Mouse (Mus musculus) neural tube, embryonic 13.5 days (tissue): ENCODE measurements around the gene Myo9b. TPM values are rescaled to one million over a fixed set of nuclear protein-coding genes. Genes with fewer than 3 reads are reported as not detected.
"Not testable (repeated sequence)": the region's sequence is repeated elsewhere in the genome, so short reads cannot be mapped to it uniquely, and the experiment has no call there.

Experiments
- ATAC-seq: fragments of 200-750 bp; cut with Nextera tagmentation; 2 replicates; pipeline ENCODE4 v1.8.0; 2017; ENCODE audit warnings: low read depth, mild to moderate bottlenecking, moderate TSS enrichment, moderate library complexity
- H3K27ac ChIP-seq: fragments of 300-500 bp; sonication (generic); replicated peaks from 2 replicates; pipeline ENCODE4 v1.5.1; 2015; ENCODE audit warnings: moderate library complexity, mild to moderate bottlenecking, inconsistent platforms
- H3K27me3 ChIP-seq: fragments of 300-500 bp; sonication (generic); 2 replicates; pipeline ENCODE4 v1.6.1; 2015; ENCODE audit warnings: mild to moderate bottlenecking, inconsistent platforms
- H3K36me3 ChIP-seq: fragments of 300-500 bp; sonication (generic); 2 replicates; pipeline ENCODE4 v1.6.1; 2015; ENCODE audit warnings: mild to moderate bottlenecking, inconsistent platforms
- H3K4me1 ChIP-seq: fragments of 300-500 bp; sonication (generic); replicated peaks from 2 replicates; pipeline ENCODE4 v1.6.1; 2015; ENCODE audit warnings: inconsistent platforms
- H3K4me2 ChIP-seq: fragments of 300-500 bp; sonication (generic); 2 replicates; pipeline ENCODE4 v1.6.1; 2015; ENCODE audit warnings: inconsistent platforms, mild to moderate bottlenecking, moderate library complexity
- H3K4me3 ChIP-seq: fragments of 300-500 bp; sonication (generic); 2 replicates; pipeline ENCODE4 v1.5.1; 2015; ENCODE audit warnings: mild to moderate bottlenecking, inconsistent platforms
- H3K9ac ChIP-seq: fragments of 300-500 bp; sonication (generic); 2 replicates; pipeline ENCODE4 v1.6.1; 2015; ENCODE audit warnings: moderate library complexity, mild to moderate bottlenecking, inconsistent platforms
- H3K9me3 ChIP-seq: fragments of 300-500 bp; sonication (generic); 2 replicates; pipeline ENCODE4 v1.6.1; 2016; ENCODE audit warnings: inconsistent platforms
- WGBS: fragments of 180-500 bp; shearing (Covaris S2); methylation state at CpG from one replicate; pipeline ENCODE4 v1.1.7; 2015; 5-methylcytosine and 5-hydroxymethylcytosine counted together
- polyA plus RNA-seq: library from polyadenylated mRNA; unstranded; fragments of >200 nt; fragmentation: Nextera tagmentation; extraction: Ambion mirVana; gene quantifications from 2 replicates; pipeline ENCODE4 v1.2.1, GENCODE M21; 2015

Gene Myo9b
- polyA plus RNA-seq = 17.9 and 18.6 TPM in 2 replicates

DNA sequence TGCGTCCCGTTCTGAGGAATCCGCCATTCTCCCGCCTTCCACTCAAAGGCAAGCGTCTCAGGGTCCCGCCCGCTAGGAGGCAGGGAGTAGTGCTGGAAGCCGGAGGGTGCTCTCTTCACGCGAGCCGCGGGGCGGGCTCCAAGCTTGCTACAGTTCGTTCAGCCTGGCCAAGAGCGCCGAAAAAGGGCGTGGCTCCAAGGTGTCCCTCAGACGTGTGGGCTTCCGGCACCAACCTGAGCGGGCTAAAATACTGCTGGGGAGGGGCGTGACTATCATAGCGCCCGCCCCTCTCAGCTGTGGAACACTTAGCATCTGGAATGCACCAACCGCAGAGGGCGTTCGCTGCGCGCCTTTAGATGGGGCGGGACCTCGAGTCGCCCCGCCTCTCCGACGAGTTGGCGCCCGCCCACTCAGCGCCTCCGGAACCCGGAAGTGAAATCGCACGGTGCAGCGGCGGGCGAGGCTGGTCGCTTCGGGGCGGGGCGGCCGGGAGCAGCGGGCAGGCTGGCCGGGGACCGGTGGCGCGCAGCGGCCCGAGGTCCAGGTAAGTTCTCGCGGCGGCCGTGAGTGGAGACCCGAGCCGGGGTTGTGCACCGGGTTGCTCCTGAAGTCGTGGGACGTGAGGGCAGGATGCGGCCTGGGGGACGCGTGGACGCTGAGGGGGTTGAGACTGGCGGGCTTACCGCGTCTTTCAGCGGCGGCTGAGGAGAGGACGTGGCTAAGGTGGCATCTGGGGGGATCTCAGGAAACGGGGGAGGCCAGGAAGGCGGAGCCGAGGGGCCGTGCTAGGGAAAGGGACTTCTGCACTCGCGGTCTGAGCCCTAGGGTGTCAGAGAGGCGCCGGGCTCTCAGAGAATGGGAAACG is at the start of gene Myo9b, which contains the start of gene Haus8:
Gene Myo9b, plus strand, starts transcription at position 429 of the 865 bp plus-strand sequence.
Gene Haus8, minus strand, starts transcription at position 649 of the 865 bp plus-strand sequence.
- peak within 1 kb of the TSS; percentile 88 for H3K4me2 ChIP-seq
- ATAC-seq = peak; percentile 98
- H3K9me3 ChIP-seq = no peaks in the 10 kb centered on the region
- peaks cover 43% of the 10 kb centered on the region for H3K4me1 ChIP-seq
- peak within 1 kb of the TSS; percentile 87 for H3K4me3 ChIP-seq
- WGBS = under 1% methylated on average over 84 of the region's 84 CpGs
- peak within 1 kb of the TSS; percentile 83 for H3K27ac ChIP-seq
- H3K27me3 ChIP-seq = no peaks in the 10 kb centered on the region
- peak within 1 kb of the TSS; percentile 83 for H3K9ac ChIP-seq
- 0 out of 2 replicates have a peak, but pooled peaks cover 13% of the 10 kb centered on the region for H3K36me3 ChIP-seq

DNA sequence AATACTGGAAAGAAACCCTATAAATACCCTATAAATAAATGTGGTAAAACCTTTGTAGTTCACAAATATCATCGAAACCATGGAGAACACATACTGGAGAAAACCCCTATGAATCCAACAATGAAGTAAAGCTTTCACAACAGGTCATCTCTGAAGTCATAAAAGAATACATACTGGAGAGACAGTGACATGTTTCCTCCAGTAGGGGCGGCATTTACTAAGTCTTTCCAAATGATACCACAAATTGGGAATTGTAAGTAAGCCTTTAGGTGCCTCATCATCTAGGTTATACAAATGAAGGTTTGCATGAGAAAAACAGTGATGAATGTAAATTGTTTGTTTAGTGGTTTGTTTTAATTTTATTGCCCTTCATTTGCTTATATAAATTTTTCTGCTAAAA is 48.0 kb upstream of the Myo9b start:
- H3K9me3 ChIP-seq = no peaks in the 10 kb centered on the region
- no peaks in the 10 kb centered on the region for H3K36me3 ChIP-seq
- no peak for ATAC-seq
- no peak overlapping the region for H3K27ac ChIP-seq
- H3K4me1 ChIP-seq = no peaks in the 10 kb centered on the region
- H3K9ac ChIP-seq = no peak overlapping the region
- H3K4me2 ChIP-seq = no peak overlapping the region
- H3K4me3 ChIP-seq = no peak overlapping the region
- no peaks in the 10 kb centered on the region for H3K27me3 ChIP-seq
- WGBS = 50% methylated on average over 2 of the region's 2 CpGs

DNA sequence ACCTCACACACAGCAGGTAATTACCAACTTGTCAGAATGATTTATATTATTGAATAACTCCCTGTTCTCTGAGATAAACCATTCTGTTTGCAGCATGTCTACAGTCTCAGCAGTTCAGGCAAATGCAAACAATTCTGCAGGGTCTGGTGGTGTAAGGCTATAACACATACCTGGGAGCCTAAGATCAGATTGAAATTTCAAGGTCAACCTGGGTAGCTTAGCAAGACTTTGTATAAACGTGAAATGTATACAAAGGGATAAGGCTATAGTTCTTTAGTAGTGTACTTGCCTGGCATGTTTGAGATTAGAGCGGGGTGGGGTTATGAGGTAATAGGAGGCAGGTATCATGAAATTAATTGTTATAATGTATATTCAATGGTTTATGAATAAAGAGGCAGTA is 29.8 kb upstream of the Myo9b start:
- no peak overlapping the region for H3K4me3 ChIP-seq
- H3K9me3 ChIP-seq = no peaks in the 10 kb centered on the region
- H3K36me3 ChIP-seq = no peaks in the 10 kb centered on the region
- ATAC-seq = no peak
- H3K4me2 ChIP-seq = no peak overlapping the region
- H3K9ac ChIP-seq = no peak overlapping the region
- whole genome bisulfite sequencing = 88% methylated on average over 2 of the region's 2 CpGs
- no peaks in the 10 kb centered on the region for H3K27me3 ChIP-seq
- no peak overlapping the region for H3K27ac ChIP-seq
- no peaks in the 10 kb centered on the region for H3K4me1 ChIP-seq

DNA sequence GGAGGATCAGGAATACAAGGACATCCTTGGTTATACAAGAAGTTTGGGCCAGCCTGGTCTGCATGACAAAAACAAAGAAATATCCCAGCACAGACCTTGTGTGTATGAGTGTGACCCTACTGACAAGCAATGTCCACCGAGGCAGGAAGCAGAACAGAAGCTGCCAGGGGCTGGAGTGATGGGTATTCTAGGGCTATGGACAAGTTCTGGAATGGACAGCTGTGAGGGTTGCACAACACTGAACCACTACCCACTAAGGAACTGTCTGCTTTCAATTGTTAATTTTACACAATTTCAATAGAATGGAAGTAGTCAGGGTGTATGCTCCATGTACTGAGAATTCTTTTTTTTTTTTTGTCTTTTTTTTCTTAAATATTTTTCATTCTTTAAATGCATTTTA is 24.3 kb upstream of the Myo9b start:
- WGBS = 97% methylated on average over 1 of the region's 1 CpGs
- no peak overlapping the region for H3K4me2 ChIP-seq
- H3K9ac ChIP-seq = no peak overlapping the region
- no peak for ATAC-seq
- no peaks in the 10 kb centered on the region for H3K27me3 ChIP-seq
- no peak overlapping the region for H3K4me3 ChIP-seq
- H3K9me3 ChIP-seq = no peaks in the 10 kb centered on the region
- H3K4me1 ChIP-seq = no peaks in the 10 kb centered on the region
- peaks cover 27% of the 10 kb centered on the region for H3K36me3 ChIP-seq
- H3K27ac ChIP-seq = no peak overlapping the region

DNA sequence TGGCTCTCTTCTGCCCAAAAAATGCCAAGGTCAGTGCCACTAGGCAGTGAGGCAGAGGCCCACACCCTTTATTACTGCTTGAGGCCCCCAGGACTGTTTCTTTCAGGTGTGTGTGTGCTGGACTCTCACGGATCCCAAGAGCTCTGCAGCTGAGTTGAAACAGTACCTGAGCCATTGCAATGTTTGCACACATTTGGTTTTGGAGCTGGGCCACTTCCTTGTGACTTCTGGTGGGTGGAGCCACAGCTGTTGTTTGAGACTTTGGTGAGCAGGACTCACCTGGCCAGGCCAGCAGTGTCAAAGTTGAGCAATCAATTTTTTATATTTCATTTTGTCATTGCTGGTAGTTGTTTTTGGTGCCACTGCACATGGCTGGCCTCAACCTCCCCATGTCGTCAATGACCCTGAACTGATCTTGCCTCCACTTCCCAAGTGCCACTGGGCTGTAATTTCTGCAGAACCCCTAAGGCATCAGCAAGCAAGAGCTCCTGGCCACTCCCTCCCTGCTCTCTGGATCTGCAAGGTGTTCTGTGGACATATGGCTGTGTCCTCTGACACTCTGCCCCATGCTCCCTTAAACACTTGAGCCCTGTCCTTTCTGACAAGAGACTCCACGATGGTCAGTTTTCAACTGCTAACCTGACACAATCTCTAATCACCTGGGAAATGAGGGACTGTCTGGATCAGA is 15.8 kb upstream of the Myo9b start:
- H3K9me3 ChIP-seq = no peaks in the 10 kb centered on the region
- 85% methylated on average over 3 of the region's 3 CpGs for WGBS
- no peaks in the 10 kb centered on the region for H3K4me1 ChIP-seq
- H3K9ac ChIP-seq = no peak overlapping the region
- no peak overlapping the region for H3K27ac ChIP-seq
- no peaks in the 10 kb centered on the region for H3K27me3 ChIP-seq
- H3K4me3 ChIP-seq = no peak overlapping the region
- ATAC-seq = no peak
- peaks cover 64% of the 10 kb centered on the region for H3K36me3 ChIP-seq
- H3K4me2 ChIP-seq = no peak overlapping the region

DNA sequence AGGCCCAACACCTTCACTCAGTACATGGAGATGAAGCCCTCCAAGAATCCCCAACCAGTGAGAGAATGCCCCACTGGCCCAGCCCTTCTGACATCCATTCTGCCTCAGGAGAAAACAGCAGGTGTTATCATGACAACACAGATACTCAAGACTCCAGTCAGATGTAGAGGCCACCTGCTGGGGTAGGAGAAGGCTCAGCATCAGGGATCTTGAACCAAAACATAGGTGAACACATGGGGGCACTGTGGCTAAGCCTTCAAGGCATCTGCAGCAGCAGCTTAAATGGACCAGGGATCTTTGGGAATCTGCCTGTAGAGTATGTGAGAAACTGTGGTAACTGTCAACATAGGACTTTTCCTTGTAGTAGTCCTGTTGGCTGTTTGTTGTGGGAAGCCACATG is 11.3 kb upstream of the Myo9b start:
- no peak overlapping the region for H3K4me3 ChIP-seq
- no peak overlapping the region for H3K27ac ChIP-seq
- H3K9ac ChIP-seq = no peak overlapping the region
- H3K4me2 ChIP-seq = no peak overlapping the region
- H3K36me3 ChIP-seq = peaks cover 45% of the 10 kb centered on the region
- no peaks in the 10 kb centered on the region for H3K27me3 ChIP-seq
- no peaks in the 10 kb centered on the region for H3K9me3 ChIP-seq
- no peaks in the 10 kb centered on the region for H3K4me1 ChIP-seq
- no peak for ATAC-seq

DNA sequence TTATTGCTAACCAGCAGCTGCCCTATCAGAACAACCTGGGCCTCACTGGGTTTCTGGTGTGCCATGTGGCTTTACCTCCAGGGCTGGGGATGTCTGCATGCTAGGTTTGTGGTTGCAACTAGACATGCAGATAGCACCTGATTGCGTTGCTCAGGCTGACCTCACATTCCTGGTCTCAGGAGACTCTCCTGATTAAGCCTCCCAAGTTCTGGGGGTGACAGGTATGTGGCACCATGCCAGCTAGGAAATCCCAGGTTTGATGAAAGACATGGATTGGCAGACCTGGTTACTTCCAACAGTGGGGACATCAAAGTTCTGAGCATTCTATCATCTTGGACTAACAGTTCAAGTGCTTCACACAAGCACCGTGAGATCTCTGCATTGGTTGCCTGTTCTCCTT is 4.8 kb upstream of the Myo9b start:
- Histone ChIP-seq H3K4me2 (no peak overlapping the region), H3K4me1 (peaks cover 17% of the 10 kb centered on the region), H3K27ac (no peak overlapping the region), H3K27me3 (no peaks in the 10 kb centered on the region), H3K9ac (no peak overlapping the region), H3K4me3 (no peak overlapping the region), H3K36me3 (peaks cover 16% of the 10 kb centered on the region), H3K9me3 (no peaks in the 10 kb centered on the region)
- 96% methylated on average over 2 of the region's 2 CpGs for WGBS
- ATAC-seq = no peak

DNA sequence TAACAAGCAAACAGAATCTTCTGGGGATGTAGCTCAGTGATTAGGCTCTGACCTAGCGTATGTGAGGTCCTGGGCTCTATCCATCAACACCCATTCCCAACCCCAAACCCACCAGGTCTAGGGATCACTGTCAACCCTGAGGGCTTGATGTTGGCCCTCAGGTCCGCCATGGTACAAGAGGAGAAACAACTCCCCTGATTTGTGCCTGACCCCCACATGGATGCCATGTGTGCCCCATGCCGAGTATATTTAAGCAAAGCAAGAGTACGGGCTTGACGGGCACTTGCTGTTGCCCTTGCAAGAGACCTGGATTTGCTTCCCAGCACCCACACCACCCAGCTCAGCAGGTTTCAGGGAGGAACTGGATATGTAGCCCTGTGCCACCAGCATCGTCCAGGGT is 4.2 kb upstream of the Myo9b start:
- not testable (repeated sequence) for H3K36me3 ChIP-seq, ATAC-seq, H3K4me2 ChIP-seq, H3K4me3 ChIP-seq, H3K9ac ChIP-seq, H3K9me3 ChIP-seq, H3K27ac ChIP-seq, H3K27me3 ChIP-seq
- 93% methylated on average over 6 of the region's 6 CpGs for WGBS
- peaks cover 21% of the 10 kb centered on the region for H3K4me1 ChIP-seq

DNA sequence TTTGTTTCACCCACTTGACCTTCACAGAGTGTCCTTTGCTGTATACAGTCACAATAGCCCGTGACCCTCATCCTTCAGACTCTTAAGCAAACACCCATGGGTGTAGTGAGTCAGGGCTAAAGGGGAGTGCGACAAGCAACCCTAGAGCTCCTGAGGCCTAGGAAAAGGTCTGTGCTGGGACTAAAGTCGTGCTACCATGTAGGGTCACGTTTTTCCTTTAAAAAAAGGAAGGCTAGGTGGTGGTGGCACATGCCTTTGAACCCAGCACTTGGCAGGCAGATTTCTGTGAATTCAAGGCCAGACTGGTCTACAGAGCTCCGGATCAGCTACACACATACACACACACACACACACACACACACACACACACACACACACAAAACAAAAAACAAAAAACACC is 884 bp upstream of the Myo9b start:
- peak overlapping the region; percentile 77 for H3K9ac ChIP-seq
- H3K9me3 ChIP-seq = no peaks in the 10 kb centered on the region
- H3K27ac ChIP-seq = peak overlapping the region; percentile 83
- H3K27me3 ChIP-seq = no peaks in the 10 kb centered on the region
- peak overlapping the region; percentile 88 for H3K4me2 ChIP-seq
- H3K4me3 ChIP-seq = peak overlapping the region; percentile 87
- H3K36me3 ChIP-seq = peaks cover 13% of the 10 kb centered on the region; the same call in 1 of the 2 replicates
- ATAC-seq = 0 out of 2 replicates have a peak, but pooled peaks have one; percentile 2
- peaks cover 43% of the 10 kb centered on the region for H3K4me1 ChIP-seq
- 28% methylated on average over 5 of the region's 5 CpGs for whole genome bisulfite sequencing

DNA sequence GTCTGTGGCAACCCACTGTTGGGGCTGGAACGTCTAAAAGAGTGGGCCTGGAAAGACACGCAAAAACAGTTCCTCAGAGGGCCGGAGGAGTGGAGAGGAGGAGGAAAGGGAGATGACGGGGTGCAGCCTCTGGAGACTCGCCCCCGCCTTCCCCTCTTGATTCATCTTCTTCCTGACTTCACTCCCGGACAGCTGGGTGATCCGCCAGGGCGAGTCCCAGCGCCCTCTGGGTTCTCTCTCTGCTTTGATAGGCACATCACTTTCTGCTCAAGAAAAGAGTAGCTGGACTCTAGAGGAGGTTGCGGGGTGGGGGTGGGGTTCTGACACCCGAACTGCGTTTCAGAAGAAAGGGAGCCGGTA is 617 bp downstream of the Myo9b start:
- H3K4me1 ChIP-seq = peaks cover 43% of the 10 kb centered on the region
- H3K4me3 ChIP-seq = peak overlapping the region; percentile 87
- H3K9ac ChIP-seq = peak overlapping the region; percentile 83
- peak overlapping the region; percentile 88 for H3K4me2 ChIP-seq
- no peaks in the 10 kb centered on the region for H3K9me3 ChIP-seq
- ATAC-seq = peak; percentile 5
- peak overlapping the region; percentile 78 for H3K27ac ChIP-seq
- H3K27me3 ChIP-seq = no peaks in the 10 kb centered on the region
- 0 out of 2 replicates have a peak, but pooled peaks cover 13% of the 10 kb centered on the region for H3K36me3 ChIP-seq
- 0% methylated on average over 14 of the region's 14 CpGs for whole genome bisulfite sequencing

DNA sequence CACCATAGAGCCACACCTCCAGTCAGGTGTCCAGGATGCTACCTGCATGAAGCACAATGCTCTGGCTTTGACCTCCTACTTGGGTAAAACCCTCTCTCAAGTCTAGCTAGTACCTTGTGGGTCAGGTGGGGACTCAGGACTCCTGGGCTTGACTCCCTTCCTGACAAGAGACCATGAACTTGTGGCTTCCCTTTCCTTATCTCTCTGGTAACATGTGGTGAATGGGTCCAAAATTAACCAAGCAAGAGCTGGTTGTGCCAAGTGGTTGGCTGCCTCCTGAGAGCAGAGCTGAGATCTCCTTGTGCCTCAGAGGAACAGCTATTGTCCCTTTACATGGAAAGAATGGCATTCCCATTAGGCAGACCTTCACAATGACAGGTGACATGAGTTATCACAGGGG is 2.0 kb downstream of the Myo9b start:
- Histone ChIP-seq H3K9ac (0 out of 2 replicates have a peak overlapping the region, but pooled peaks have one; percentile 83), H3K4me2 (0 out of 2 replicates have a peak overlapping the region, but pooled peaks have one; percentile 88), H3K9me3 (no peaks in the 10 kb centered on the region), H3K36me3 (0 out of 2 replicates have a peak, but pooled peaks cover 13% of the 10 kb centered on the region), H3K4me1 (peaks cover 43% of the 10 kb centered on the region), H3K27me3 (no peaks in the 10 kb centered on the region), H3K27ac (no peak overlapping the region), H3K4me3 (no peak overlapping the region)
- no peak for ATAC-seq

DNA sequence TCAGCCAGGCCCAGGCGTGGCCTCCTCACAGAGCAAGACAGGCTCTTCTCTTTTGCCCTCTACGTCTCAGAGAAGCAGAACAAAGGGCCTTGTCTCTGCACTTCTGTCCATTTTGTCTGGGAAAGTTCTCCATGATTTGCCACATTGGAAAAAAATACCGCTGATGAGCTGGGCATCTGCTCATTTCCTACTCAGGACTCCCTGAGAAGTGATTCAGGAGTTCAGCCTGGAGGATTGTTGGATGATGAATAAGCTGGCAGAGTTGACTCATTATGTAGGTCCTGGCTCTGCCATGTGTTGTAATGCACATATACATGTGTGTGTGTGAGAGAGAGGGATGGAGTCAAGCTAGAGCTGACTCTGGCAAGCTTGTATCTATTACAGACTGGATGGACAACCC is 3.7 kb downstream of the Myo9b start:
- peaks cover 33% of the 10 kb centered on the region for H3K4me1 ChIP-seq
- H3K4me3 ChIP-seq = no peak overlapping the region
- no peak overlapping the region for H3K4me2 ChIP-seq
- no peaks in the 10 kb centered on the region for H3K9me3 ChIP-seq
- 85% methylated on average over 3 of the region's 3 CpGs for WGBS
- no peaks in the 10 kb centered on the region for H3K27me3 ChIP-seq
- 0 out of 2 replicates have a peak, but pooled peaks cover 13% of the 10 kb centered on the region for H3K36me3 ChIP-seq
- no peak for ATAC-seq
- H3K27ac ChIP-seq = no peak overlapping the region
- no peak overlapping the region for H3K9ac ChIP-seq
